Mouse (Mus musculus) G1E (cell line): ENCODE data around the gene Tom1l2. TPM values are rescaled to one million over a fixed set of nuclear protein-coding genes. Genes with fewer than 3 reads are reported as not detected.

ENCODE experiments used
- ATAC-seq: 2 replicates; pipeline ENCODE4 v1.8.0; 2016; ENCODE audit warnings: mild to moderate bottlenecking; ENCODE audit not compliant: insufficient number of reproducible peaks, poor library complexity, low FRiP score, severe bottlenecking; ENCODE audit errors: extremely low read depth
- DNase-seq: peaks from one replicate; pipeline ENCODE4 v3.0.0; 2012; ENCODE audit warnings: low spot score
- H3K27me3 ChIP-seq: 2 replicates; pipeline ENCODE4 v1.6.1; 2012; ENCODE audit warnings: mild to moderate bottlenecking, low read length, inconsistent platforms; ENCODE audit not compliant: insufficient read depth
- H3K36me3 ChIP-seq: replicated peaks from 2 replicates; pipeline ENCODE3; 2012; ENCODE audit warnings: mild to moderate bottlenecking, inconsistent platforms
- H3K4me1 ChIP-seq: 2 replicates; pipeline ENCODE4 v1.6.1; 2012; ENCODE audit warnings: low read depth, low read length, inconsistent platforms, mixed read lengths; ENCODE audit not compliant: insufficient read depth
- H3K4me3 ChIP-seq: 2 replicates; pipeline ENCODE4 v1.5.1; 2012; ENCODE audit warnings: low read depth, mild to moderate bottlenecking, inconsistent platforms, low read length, moderate library complexity, mixed read lengths
- H3K9me3 ChIP-seq: replicated peaks from 2 replicates; pipeline ENCODE4 v1.6.1; 2012; ENCODE audit warnings: inconsistent platforms
- CTCF ChIP-seq: IDR thresholded peaks from 2 replicates; pipeline ENCODE4 v1.5.1; 2012; ENCODE audit warnings: low read depth, low read length, inconsistent platforms, mixed read lengths
- GATA1 ChIP-seq: IDR thresholded peaks from 2 replicates; pipeline ENCODE4 v1.6.1; 2012; ENCODE audit warnings: borderline replicate concordance, low read length, inconsistent platforms, mixed read lengths
- GATA2 ChIP-seq: IDR thresholded peaks from 2 replicates; pipeline ENCODE4 v1.6.1; 2012; ENCODE audit warnings: low read depth, low read length, inconsistent platforms, borderline replicate concordance
- POLR2AphosphoS5 ChIP-seq: IDR thresholded peaks from 2 replicates; pipeline ENCODE4 v1.6.1; 2012; ENCODE audit warnings: low read depth, low read length, inconsistent platforms; ENCODE audit not compliant: insufficient replicate concordance
- TAL1 ChIP-seq: conservative IDR thresholded peaks from 2 replicates; pipeline ENCODE4 v1.6.1; 2012; ENCODE audit warnings: low read depth, low read length, inconsistent platforms, mixed read lengths
- polyA plus RNA-seq: library from polyadenylated mRNA; stranded (reverse); fragments of >175 nt; gene quantifications from 2 replicates; pipeline ENCODE4 v1.2.3, GENCODE M21; 2012
- total RNA-seq, 2 experiments: library from RNA; stranded (forward) in 1 of 2; stranded (reverse) in 1 of 2; fragments of 200-1000 nt in 1 of 2; fragments of >200 nt in 1 of 2; fragmentation: Nextera tagmentation in 1 of 2; gene quantifications; 2 replicates each; pipeline ENCODE4 v1.2.3; 2014 to 2017

Tom1l2 gene
- total and polyA plus RNA-seq, 3 experiments: 7.8 to 24.8 (median 20.9) TPM

GRCm38 (mm10) chr11:60209933-60210249 is 142.8 kb downstream of the Tom1l2 start:
- Histone ChIP-seq H3K27me3 (no peaks in the 10 kb centered on the region), H3K4me3 (peak overlapping the region; percentile 70), H3K36me3 (peaks cover 90% of the 10 kb centered on the region), H3K4me1 (peaks cover 89% of the 10 kb centered on the region), H3K9me3 (no peaks in the 10 kb centered on the region)
- DNase-seq (no peak), ATAC-seq (no peak)
- TF ChIP-seq TAL1: no peak
- no peak for TF ChIP-seq CTCF
- TF ChIP-seq GATA2: no peak
- TF ChIP-seq GATA1: no peak
- no peak for TF ChIP-seq POLR2AphosphoS5

DNA sequence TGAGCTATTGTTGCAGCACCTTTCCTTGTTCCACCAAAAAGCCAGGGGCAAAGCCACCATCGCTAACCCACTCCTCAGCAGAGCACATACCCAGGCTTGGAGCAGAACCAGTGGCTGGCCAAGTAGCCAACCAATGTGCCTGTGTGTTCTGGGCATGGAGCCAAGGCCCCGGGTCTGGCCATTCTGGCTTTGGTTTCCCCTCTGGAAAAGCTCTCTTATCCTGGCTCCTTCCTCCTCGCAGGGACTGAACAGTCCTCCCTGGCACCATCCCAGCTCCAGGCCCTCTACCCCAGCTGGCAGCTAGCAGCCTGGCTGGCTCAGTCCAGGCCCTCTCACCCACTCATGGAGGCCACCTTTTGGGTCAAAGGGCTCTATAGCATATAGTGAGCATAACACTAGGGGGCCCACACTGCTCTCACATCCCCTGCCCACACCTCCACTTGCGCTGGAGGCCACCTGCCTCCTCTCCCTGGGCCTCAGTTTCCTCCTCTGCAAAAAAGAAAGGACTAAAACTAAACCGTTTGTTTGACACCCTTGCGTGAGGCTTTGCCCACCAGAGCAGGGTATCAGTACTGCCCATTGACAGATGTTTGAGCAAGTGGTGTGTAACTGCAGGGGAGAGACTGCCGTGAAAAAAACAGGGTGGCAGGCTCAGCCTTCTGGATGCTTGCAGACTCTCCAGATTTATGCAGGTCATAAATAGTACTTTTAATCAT is 143.3 kb downstream of the Tom1l2 start:
- ATAC-seq: no peak
- DNase-seq: no peak
- H3K9me3 ChIP-seq: no peaks in the 10 kb centered on the region
- peak overlapping the region; percentile 70 for H3K4me3 ChIP-seq
- H3K36me3 ChIP-seq: peaks cover 92% of the 10 kb centered on the region
- no peak for TF ChIP-seq CTCF
- TF ChIP-seq GATA2: no peak
- no peak for TF ChIP-seq TAL1
- no peak for TF ChIP-seq POLR2AphosphoS5
- H3K4me1 ChIP-seq: peaks cover 90% of the 10 kb centered on the region
- H3K27me3 ChIP-seq: no peaks in the 10 kb centered on the region

DNA sequence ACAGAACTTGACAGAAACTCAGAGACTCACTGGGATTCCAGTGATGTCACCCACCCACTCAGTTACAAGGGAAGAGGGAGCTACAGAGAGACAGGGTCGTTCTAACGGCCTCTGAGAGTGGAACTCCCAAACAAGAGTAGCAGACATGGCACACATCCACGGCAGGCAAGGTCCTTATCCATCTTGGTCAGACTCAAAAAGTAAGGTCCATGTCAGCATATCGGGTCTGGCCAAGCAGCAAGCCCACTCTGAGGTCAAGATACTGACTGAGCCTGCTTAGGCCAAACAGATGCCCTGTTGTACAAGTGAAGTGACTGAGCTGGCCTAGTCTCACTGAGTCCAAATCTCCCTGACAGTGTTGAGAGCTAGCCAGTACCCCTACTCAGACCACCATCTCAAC is 144.0 kb downstream of the Tom1l2 start:
- peaks cover 95% of the 10 kb centered on the region for H3K36me3 ChIP-seq
- ATAC-seq (no peak), DNase-seq (no peak)
- H3K4me3 ChIP-seq: peak overlapping the region; percentile 70
- H3K9me3 ChIP-seq: no peaks in the 10 kb centered on the region
- TF ChIP-seq GATA2 (no peak), POLR2AphosphoS5 (no peak), TAL1 (no peak), CTCF (no peak), GATA1 (no peak)
- peaks cover 94% of the 10 kb centered on the region for H3K4me1 ChIP-seq
- H3K27me3 ChIP-seq: no peaks in the 10 kb centered on the region

GRCm38 (mm10) chr11:60208201-60208600 is 144.5 kb downstream of the Tom1l2 start:
- ATAC-seq (no peak), DNase-seq (no peak)
- peaks cover 95% of the 10 kb centered on the region for H3K36me3 ChIP-seq
- no peaks in the 10 kb centered on the region for H3K27me3 ChIP-seq
- TF ChIP-seq GATA1: no peak
- TF ChIP-seq TAL1: no peak
- TF ChIP-seq CTCF: no peak
- no peak for TF ChIP-seq POLR2AphosphoS5
- no peak for TF ChIP-seq GATA2
- peak overlapping the region; percentile 70; the same call in 1 of the 2 replicates for H3K4me3 ChIP-seq
- H3K9me3 ChIP-seq: no peaks in the 10 kb centered on the region
- peaks cover 94% of the 10 kb centered on the region for H3K4me1 ChIP-seq

- no peaks in the 10 kb centered on the region; the same call in 1 of the 2 replicates for H3K27me3 ChIP-seq
- H3K4me1 ChIP-seq: peaks cover 93% of the 10 kb centered on the region
- ATAC-seq: no peak
- peaks cover 95% of the 10 kb centered on the region for H3K36me3 ChIP-seq
- H3K9me3 ChIP-seq: no peaks in the 10 kb centered on the region
- H3K4me3 ChIP-seq: no peak overlapping the region; the same call in 1 of the 2 replicates
- no peak for DNase-seq
- no peak for TF ChIP-seq GATA1
- no peak for TF ChIP-seq POLR2AphosphoS5
- no peak for TF ChIP-seq GATA2
- no peak for TF ChIP-seq CTCF
- TF ChIP-seq TAL1: no peak
These were observed 146.5 kb downstream of the Tom1l2 start for GRCm38 (mm10) chr11:60206207-60206606.

DNA sequence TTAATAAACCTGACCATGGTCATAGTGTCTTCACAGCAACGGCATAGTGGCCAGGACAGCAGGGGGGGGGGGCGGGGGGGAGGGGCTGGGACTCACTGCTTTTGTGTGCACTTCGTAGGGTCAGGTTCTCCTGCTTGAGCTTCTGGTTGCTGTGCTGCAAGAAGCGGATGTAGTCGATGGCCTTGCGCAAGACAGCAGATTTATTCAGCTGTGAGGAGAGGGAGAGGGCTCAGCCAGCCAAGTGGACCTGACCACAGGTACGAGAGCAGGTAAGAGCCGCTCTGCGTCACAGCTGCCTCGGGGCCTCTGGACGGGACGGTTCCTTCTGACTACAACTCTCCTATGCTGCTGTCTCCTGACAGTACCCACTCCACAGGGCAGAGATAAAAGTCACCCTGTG is 147.7 kb downstream of the Tom1l2 start:
- 0 out of 2 replicates have a peak overlapping the region, but pooled peaks have one; percentile 17 for H3K4me3 ChIP-seq
- DNase-seq (no peak), ATAC-seq (no peak)
- H3K36me3 ChIP-seq: peaks cover 99% of the 10 kb centered on the region
- no peaks in the 10 kb centered on the region for H3K9me3 ChIP-seq
- TF ChIP-seq CTCF: no peak
- TF ChIP-seq POLR2AphosphoS5: no peak
- no peak for TF ChIP-seq GATA1
- no peak for TF ChIP-seq GATA2
- TF ChIP-seq TAL1: no peak
- H3K27me3 ChIP-seq: no peaks in the 10 kb centered on the region; the same call in 1 of the 2 replicates
- H3K4me1 ChIP-seq: peaks cover 96% of the 10 kb centered on the region
